Mouse (Mus musculus): ENCODE data around the gene Insm2.

Insm2 gene

GRCm38 (mm10) chr12:55604411-55604810 lies 5.2 kb downstream of the Insm2 start:
- DNase-seq (ENCODE audit: low spot score) = no peak

DNA sequence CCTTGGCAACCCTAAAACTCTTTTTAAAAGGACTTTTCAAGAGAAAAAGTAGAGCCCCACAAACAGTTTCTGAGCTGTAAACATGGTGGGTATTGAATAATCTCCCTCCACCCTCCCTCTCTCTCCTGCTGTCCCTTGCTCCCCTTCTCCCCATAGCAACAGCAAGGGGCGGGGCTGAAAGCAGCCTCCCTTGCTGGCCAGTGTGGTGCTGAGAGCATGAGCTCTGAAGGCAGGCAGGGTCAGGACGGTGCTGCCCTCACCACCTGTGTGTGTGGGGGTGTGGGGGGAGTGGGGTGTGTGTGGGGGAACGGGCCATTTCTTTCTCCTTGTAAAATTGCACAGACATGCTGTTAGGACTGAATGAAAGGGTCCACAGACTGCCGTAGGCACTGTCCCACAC lies 8.7 kb downstream of the Insm2 start:
- DNase-seq (ENCODE audit: low spot score) = peak; percentile 4

GRCm38 (mm10) chr12:55610812-55611211 lies 11.6 kb downstream of the Insm2 start:
- no peak for DNase-seq (ENCODE audit: low spot score)

DNA sequence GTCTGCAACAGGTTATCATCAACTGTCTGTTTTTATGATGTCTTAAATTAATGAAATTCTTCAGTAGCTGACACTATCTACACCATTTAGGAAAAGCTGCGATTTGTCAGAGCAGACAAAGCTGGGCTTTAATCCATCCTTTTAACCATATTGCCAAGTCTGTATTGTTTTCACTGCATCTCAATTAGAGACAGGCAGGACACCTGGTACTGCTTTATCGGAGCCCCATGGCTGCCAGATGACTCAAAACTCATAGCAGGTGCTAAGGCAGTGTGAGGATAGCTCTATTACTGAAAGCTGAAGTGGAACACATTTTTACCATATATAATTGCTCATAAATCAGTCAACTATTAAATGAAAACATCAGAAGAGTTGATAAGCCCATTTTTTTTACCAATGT lies 21.1 kb downstream of the Insm2 start:
- DNase-seq (ENCODE audit: low spot score) = no peak

- no peak for DNase-seq (ENCODE audit: low spot score)
These were observed 23.5 kb downstream of the Insm2 start for GRCm38 (mm10) chr12:55622615-55623245.

GRCm38 (mm10) chr12:55623254-55623653 lies 24.0 kb downstream of the Insm2 start:
- no peak for DNase-seq (ENCODE audit: low spot score)

DNA sequence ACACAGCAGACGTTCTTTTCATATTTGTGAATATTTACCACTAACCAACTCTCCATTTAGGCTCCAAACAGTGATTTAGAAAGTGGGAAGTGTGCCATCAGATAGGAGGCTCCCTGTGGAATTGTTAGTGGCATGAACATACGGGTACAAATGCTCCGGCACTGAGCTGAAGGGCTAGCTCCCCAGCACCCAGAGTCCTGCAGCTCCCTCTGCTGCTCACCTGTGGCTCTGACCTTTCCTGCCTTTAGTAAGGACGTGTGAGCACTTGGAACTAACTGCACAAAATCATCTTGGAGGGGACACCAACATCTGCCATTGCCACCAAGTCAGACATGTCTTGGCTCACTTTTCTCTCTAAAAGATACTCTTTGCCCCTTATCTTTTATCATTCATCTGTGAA lies 27.5 kb downstream of the Insm2 start:
- DNase-seq (ENCODE audit: low spot score) = peak; percentile 6

- no peak for DNase-seq (ENCODE audit: low spot score)
These were observed 48.8 kb downstream of the Insm2 start for GRCm38 (mm10) chr12:55648011-55648525.
